Mouse (Mus musculus) megakaryocyte, embryonic 14.5 days (primary cell): Measurements from ENCODE around the gene 4931422A03Rik.

Experiments
- FLI1 ChIP-seq: IDR thresholded peaks from 2 replicates; pipeline ENCODE4 v1.6.1; 2012; ENCODE audit warnings: low read length, inconsistent platforms, mixed read lengths
- GATA1 ChIP-seq: IDR thresholded peaks from 3 replicates; pipeline ENCODE4 v1.6.1; 2012; ENCODE audit warnings: mixed read lengths, low read length, inconsistent platforms, borderline replicate concordance

- no peak for TF ChIP-seq GATA1
- no peak for TF ChIP-seq FLI1
Measured at GRCm38 (mm10) chr2:104027458-104028138, 563 bp downstream of the 4931422A03Rik start, which contains the start of gene Fbxo3.
